Mouse (Mus musculus): Measurements from ENCODE around the gene Npdc1. TPM values are rescaled to one million over a fixed set of nuclear protein-coding genes. Genes with fewer than 3 reads are reported as not detected.

Npdc1 gene
- polyA plus RNA-seq, 1 experiment = 29.7 TPM

- no peak overlapping the region for H3K4me3 ChIP-seq (ENCODE audit: low read depth, low read length)
- TF ChIP-seq CTCF (IDR thresholded peaks at IDR 0.05; ENCODE audit: low read depth, low read length) (no peak), EP300 (IDR thresholded peaks at IDR 0.05; ENCODE audit: insufficient read depth, low read depth, low read length) (no peak), POLR2A (IDR thresholded peaks at IDR 0.05; ENCODE audit: insufficient read depth, low read length) (no peak)
Observed at GRCm38 (mm10) chr2:25359848-25360247, 39.3 kb upstream of the Npdc1 start.

GRCm38 (mm10) chr2:25363478-25364178 is 35.5 kb upstream of the Npdc1 start:
- H3K9me3 ChIP-seq (replicated peaks; ENCODE audit: control insufficient read depth, insufficient read depth, low read length, poor library complexity, severe bottlenecking) = no peaks in the 10 kb centered on the region
- H3K27me3 ChIP-seq (ENCODE audit: control insufficient read depth, insufficient read depth, low read length, poor library complexity, severe bottlenecking) = no peaks in the 10 kb centered on the region
- peaks cover 3% of the 10 kb centered on the region for H3K4me1 ChIP-seq (ENCODE audit: control insufficient read depth, insufficient read depth, low read length)
- no peak for TF ChIP-seq CTCF (IDR thresholded peaks at IDR 0.05; ENCODE audit: low read depth, low read length)
- no peak for TF ChIP-seq EP300 (IDR thresholded peaks at IDR 0.05; ENCODE audit: insufficient read depth, low read depth, low read length)
- no peak for TF ChIP-seq POLR2A (IDR thresholded peaks at IDR 0.05; ENCODE audit: insufficient read depth, low read length)
- peaks cover 14% of the 10 kb centered on the region for H3K36me3 ChIP-seq (ENCODE audit: control insufficient read depth, insufficient read depth, low read length, poor library complexity, severe bottlenecking)
- 0 out of 2 replicates have a peak overlapping the region, but pooled peaks have one; percentile 1 for H3K4me3 ChIP-seq (ENCODE audit: low read depth, low read length)
- H3K27ac ChIP-seq (ENCODE audit: insufficient read depth, low read length) = no peak overlapping the region
- no peak overlapping the region for H3K9ac ChIP-seq (ENCODE audit: low read depth, poor library complexity, severe bottlenecking)

More at GRCm38 (mm10) chr2:25359848-25360247, 39.3 kb upstream of the Npdc1 start:
- Histone ChIP-seq H3K27ac (ENCODE audit: insufficient read depth, low read length) (no peak overlapping the region), H3K27me3 (ENCODE audit: control insufficient read depth, insufficient read depth, low read length, poor library complexity, severe bottlenecking) (no peaks in the 10 kb centered on the region), H3K36me3 (ENCODE audit: control insufficient read depth, insufficient read depth, low read length, poor library complexity, severe bottlenecking) (peaks cover 14% of the 10 kb centered on the region), H3K9ac (ENCODE audit: low read depth, poor library complexity, severe bottlenecking) (no peak overlapping the region), H3K9me3 (replicated peaks; ENCODE audit: control insufficient read depth, insufficient read depth, low read length, poor library complexity, severe bottlenecking) (no peaks in the 10 kb centered on the region), H3K4me1 (ENCODE audit: control insufficient read depth, insufficient read depth, low read length) (peaks cover 3% of the 10 kb centered on the region)

GRCm38 (mm10) chr2:25364313-25364712 is 34.8 kb upstream of the Npdc1 start:
- H3K27me3 ChIP-seq (ENCODE audit: control insufficient read depth, insufficient read depth, low read length, poor library complexity, severe bottlenecking) = no peaks in the 10 kb centered on the region
- H3K27ac ChIP-seq (ENCODE audit: insufficient read depth, low read length) = no peak overlapping the region
- H3K4me1 ChIP-seq (ENCODE audit: control insufficient read depth, insufficient read depth, low read length) = peaks cover 3% of the 10 kb centered on the region
- peaks cover 14% of the 10 kb centered on the region for H3K36me3 ChIP-seq (ENCODE audit: control insufficient read depth, insufficient read depth, low read length, poor library complexity, severe bottlenecking)
- no peak for TF ChIP-seq EP300 (IDR thresholded peaks at IDR 0.05; ENCODE audit: insufficient read depth, low read depth, low read length)
- TF ChIP-seq CTCF (IDR thresholded peaks at IDR 0.05; ENCODE audit: low read depth, low read length) = no peak
- no peak for TF ChIP-seq POLR2A (IDR thresholded peaks at IDR 0.05; ENCODE audit: insufficient read depth, low read length)
- peak overlapping the region; percentile 94 for H3K4me3 ChIP-seq (ENCODE audit: low read depth, low read length)
- no peaks in the 10 kb centered on the region for H3K9me3 ChIP-seq (replicated peaks; ENCODE audit: control insufficient read depth, insufficient read depth, low read length, poor library complexity, severe bottlenecking)
- 0 out of 2 replicates have a peak overlapping the region, but pooled peaks have one; percentile 75 for H3K9ac ChIP-seq (ENCODE audit: low read depth, poor library complexity, severe bottlenecking)

GRCm38 (mm10) chr2:25364761-25365090 is 34.4 kb upstream of the Npdc1 start:
- no peak overlapping the region for H3K27ac ChIP-seq (ENCODE audit: insufficient read depth, low read length)
- peaks cover 14% of the 10 kb centered on the region for H3K36me3 ChIP-seq (ENCODE audit: control insufficient read depth, insufficient read depth, low read length, poor library complexity, severe bottlenecking)
- H3K9me3 ChIP-seq (replicated peaks; ENCODE audit: control insufficient read depth, insufficient read depth, low read length, poor library complexity, severe bottlenecking) = no peaks in the 10 kb centered on the region
- H3K4me1 ChIP-seq (ENCODE audit: control insufficient read depth, insufficient read depth, low read length) = peaks cover 3% of the 10 kb centered on the region
- no peaks in the 10 kb centered on the region for H3K27me3 ChIP-seq (ENCODE audit: control insufficient read depth, insufficient read depth, low read length, poor library complexity, severe bottlenecking)
- H3K9ac ChIP-seq (ENCODE audit: low read depth, poor library complexity, severe bottlenecking) = peak overlapping the region; percentile 75
- H3K4me3 ChIP-seq (ENCODE audit: low read depth, low read length) = peak overlapping the region; percentile 94
- TF ChIP-seq CTCF (IDR thresholded peaks at IDR 0.05; ENCODE audit: low read depth, low read length) = no peak
- TF ChIP-seq POLR2A (IDR thresholded peaks at IDR 0.05; ENCODE audit: insufficient read depth, low read length) = no peak
- TF ChIP-seq EP300 (IDR thresholded peaks at IDR 0.05; ENCODE audit: insufficient read depth, low read depth, low read length) = no peak

GRCm38 (mm10) chr2:25365091-25365761 is 33.9 kb upstream of the Npdc1 start, which contains the start of gene Uap1l1:
Gene Uap1l1 (minus strand): TSS chr2:25365682.
- TF ChIP-seq CTCF (IDR thresholded peaks at IDR 0.05; ENCODE audit: low read depth, low read length) (no peak), POLR2A (IDR thresholded peaks at IDR 0.05; ENCODE audit: insufficient read depth, low read length) (peak; percentile 91), EP300 (IDR thresholded peaks at IDR 0.05; ENCODE audit: insufficient read depth, low read depth, low read length) (0 out of 2 replicates have a peak, but pooled peaks have one; percentile 42)
- Histone ChIP-seq H3K36me3 (ENCODE audit: control insufficient read depth, insufficient read depth, low read length, poor library complexity, severe bottlenecking) (peaks cover 14% of the 10 kb centered on the region), H3K4me3 (ENCODE audit: low read depth, low read length) (peak within 1 kb of the TSS; percentile 94), H3K4me1 (ENCODE audit: control insufficient read depth, insufficient read depth, low read length) (peaks cover 3% of the 10 kb centered on the region), H3K9ac (ENCODE audit: low read depth, poor library complexity, severe bottlenecking) (peak within 1 kb of the TSS; percentile 75), H3K9me3 (replicated peaks; ENCODE audit: control insufficient read depth, insufficient read depth, low read length, poor library complexity, severe bottlenecking) (no peaks in the 10 kb centered on the region), H3K27me3 (ENCODE audit: control insufficient read depth, insufficient read depth, low read length, poor library complexity, severe bottlenecking) (no peaks in the 10 kb centered on the region), H3K27ac (ENCODE audit: insufficient read depth, low read length) (0 out of 2 replicates have a peak within 1 kb of the TSS, but pooled peaks have one; percentile 6)

- no peak overlapping the region for H3K4me3 ChIP-seq (ENCODE audit: low read depth, low read length)
- no peaks in the 10 kb centered on the region for H3K27me3 ChIP-seq (ENCODE audit: control insufficient read depth, insufficient read depth, low read length, poor library complexity, severe bottlenecking)
- H3K9me3 ChIP-seq (replicated peaks; ENCODE audit: control insufficient read depth, insufficient read depth, low read length, poor library complexity, severe bottlenecking) = no peaks in the 10 kb centered on the region
- no peak for TF ChIP-seq POLR2A (IDR thresholded peaks at IDR 0.05; ENCODE audit: insufficient read depth, low read length)
- TF ChIP-seq CTCF (IDR thresholded peaks at IDR 0.05; ENCODE audit: low read depth, low read length) = no peak
- TF ChIP-seq EP300 (IDR thresholded peaks at IDR 0.05; ENCODE audit: insufficient read depth, low read depth, low read length) = no peak
- no peaks in the 10 kb centered on the region for H3K4me1 ChIP-seq (ENCODE audit: control insufficient read depth, insufficient read depth, low read length)
- no peak overlapping the region for H3K9ac ChIP-seq (ENCODE audit: low read depth, poor library complexity, severe bottlenecking)
- H3K27ac ChIP-seq (ENCODE audit: insufficient read depth, low read length) = no peak overlapping the region
- H3K36me3 ChIP-seq (ENCODE audit: control insufficient read depth, insufficient read depth, low read length, poor library complexity, severe bottlenecking) = 0 out of 2 replicates have a peak, but pooled peaks cover 2% of the 10 kb centered on the region
Observed at GRCm38 (mm10) chr2:25369996-25370395, 29.2 kb upstream of the Npdc1 start.
